Mouse (Mus musculus): Measurements from ENCODE around the gene Ptprz1. TPM values are rescaled to one million over a fixed set of nuclear protein-coding genes. Genes with fewer than 3 reads are reported as not detected.
A peak's percentile ranks its signal among the peaks of the same experiment; 100 is the strongest.

Ptprz1 gene
- polyA plus RNA-seq, 2 experiments: 9.5 to 11.2 TPM

DNA sequence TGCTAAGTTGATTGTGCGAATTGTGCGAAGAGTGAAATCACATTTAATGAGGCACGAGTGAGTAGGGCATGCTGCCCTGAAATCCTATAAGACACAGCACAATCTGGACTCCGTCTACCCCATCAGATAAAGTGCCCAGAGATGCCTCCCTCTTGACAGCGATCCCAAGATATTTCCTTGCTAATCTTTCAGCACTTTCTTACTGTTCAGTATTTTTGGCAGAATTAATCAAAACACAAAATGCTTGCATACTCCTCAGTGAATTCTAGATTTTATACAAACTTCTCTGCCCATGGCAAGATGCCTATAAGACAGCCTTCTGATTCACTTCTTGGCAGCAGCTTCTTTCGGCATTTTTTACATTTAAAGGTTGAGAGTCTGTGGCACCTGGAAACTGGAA, 12.7 kb downstream of the Ptprz1 start:
- Histone ChIP-seq H3K27me3 (ENCODE audit: control insufficient read depth, insufficient read depth, low read length) (no peaks in the 10 kb centered on the region), H3K4me2 (replicated peaks; ENCODE audit: low read depth, low read length, severe bottlenecking) (no peak overlapping the region), H3K27ac (replicated peaks; ENCODE audit: low read depth, low read length) (no peak overlapping the region), H3K36me3 (ENCODE audit: control insufficient read depth, insufficient read depth, low read length) (no peaks in the 10 kb centered on the region), H3K9me3 (ENCODE audit: control insufficient read depth, low read length) (no peaks in the 10 kb centered on the region), H3K4me1 (ENCODE audit: control insufficient read depth, insufficient read depth, low read length) (no peaks in the 10 kb centered on the region), H3K4me3 (replicated peaks; ENCODE audit: low read length) (no peak overlapping the region), H3K9ac (ENCODE audit: low read depth, low read length, severe bottlenecking) (no peak overlapping the region)
- 84% methylated on average over 6 of the region's 6 CpGs for WGBS
- DNase-seq (ENCODE audit: low spot score): no peak
- no peak for TF ChIP-seq POLR2A (IDR thresholded peaks at IDR 0.05; ENCODE audit: borderline replicate concordance, extremely low read depth, insufficient read depth, insufficient read length)
- no peak for ATAC-seq (ENCODE audit: low FRiP score, low read depth)

DNA sequence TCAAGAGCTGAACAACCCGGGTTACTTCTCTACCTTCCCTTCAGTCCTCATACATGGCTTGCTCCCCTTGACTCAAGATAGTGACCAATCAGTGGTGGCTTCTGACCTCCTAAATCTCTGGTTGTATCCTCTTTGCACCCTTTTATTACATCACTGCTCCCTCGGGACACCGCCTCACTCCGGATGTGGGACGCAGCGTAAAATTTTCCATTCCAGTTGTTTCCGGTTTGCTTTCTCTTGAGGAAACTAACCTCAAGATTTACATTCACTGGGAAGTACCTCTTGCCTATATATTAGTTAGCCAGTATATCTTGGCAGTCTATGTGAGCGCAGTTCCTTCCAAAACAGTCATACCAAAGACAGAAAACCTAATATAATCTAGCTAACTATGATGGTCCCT, 14.0 kb downstream of the Ptprz1 start:
- Histone ChIP-seq H3K27ac (replicated peaks; ENCODE audit: low read depth, low read length) (no peak overlapping the region), H3K4me3 (replicated peaks; ENCODE audit: low read length) (no peak overlapping the region), H3K4me2 (replicated peaks; ENCODE audit: low read depth, low read length, severe bottlenecking) (no peak overlapping the region), H3K36me3 (ENCODE audit: control insufficient read depth, insufficient read depth, low read length) (no peaks in the 10 kb centered on the region), H3K9ac (ENCODE audit: low read depth, low read length, severe bottlenecking) (no peak overlapping the region), H3K9me3 (ENCODE audit: control insufficient read depth, low read length) (no peaks in the 10 kb centered on the region), H3K27me3 (ENCODE audit: control insufficient read depth, insufficient read depth, low read length) (no peaks in the 10 kb centered on the region), H3K4me1 (ENCODE audit: control insufficient read depth, insufficient read depth, low read length) (no peaks in the 10 kb centered on the region)
- no peak for TF ChIP-seq POLR2A (IDR thresholded peaks at IDR 0.05; ENCODE audit: borderline replicate concordance, extremely low read depth, insufficient read depth, insufficient read length)
- DNase-seq (ENCODE audit: low spot score): peak; percentile 8
- ATAC-seq (ENCODE audit: low FRiP score, low read depth): no peak
- 88% methylated on average over 8 of the region's 8 CpGs for WGBS

DNA sequence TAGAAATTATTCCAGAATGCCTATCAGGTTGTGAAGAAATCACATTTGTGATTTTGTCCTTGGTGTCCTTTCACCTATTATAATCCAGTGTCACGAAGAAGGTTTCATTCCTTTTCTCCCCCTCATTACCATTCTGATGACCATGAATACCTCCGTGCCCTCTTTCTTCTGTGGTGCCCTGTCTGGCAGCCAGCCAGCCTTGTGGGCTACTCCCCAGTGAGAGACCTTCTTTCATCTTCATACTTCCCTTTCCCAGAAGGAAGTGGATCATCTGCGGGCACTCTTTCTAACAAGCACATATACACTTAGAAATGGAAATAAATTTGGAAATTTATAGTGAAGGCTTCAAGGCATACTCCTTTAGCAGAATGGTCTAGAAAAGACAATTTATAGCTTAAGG, 26.7 kb downstream of the Ptprz1 start:
- TF ChIP-seq POLR2A (IDR thresholded peaks at IDR 0.05; ENCODE audit: borderline replicate concordance, extremely low read depth, insufficient read depth, insufficient read length): no peak
- no peak overlapping the region for H3K27ac ChIP-seq (replicated peaks; ENCODE audit: low read depth, low read length)
- 52% methylated on average over 3 of the region's 3 CpGs for WGBS
- ATAC-seq (ENCODE audit: low FRiP score, low read depth) (no peak), DNase-seq (ENCODE audit: low spot score) (no peak)
- H3K4me1 ChIP-seq (ENCODE audit: control insufficient read depth, insufficient read depth, low read length): no peaks in the 10 kb centered on the region
- H3K27me3 ChIP-seq (ENCODE audit: control insufficient read depth, insufficient read depth, low read length): no peaks in the 10 kb centered on the region
- no peaks in the 10 kb centered on the region for H3K36me3 ChIP-seq (ENCODE audit: control insufficient read depth, insufficient read depth, low read length)
- H3K4me2 ChIP-seq (replicated peaks; ENCODE audit: low read depth, low read length, severe bottlenecking): no peak overlapping the region
- no peak overlapping the region for H3K4me3 ChIP-seq (replicated peaks; ENCODE audit: low read length)
- no peak overlapping the region for H3K9ac ChIP-seq (ENCODE audit: low read depth, low read length, severe bottlenecking)
- H3K9me3 ChIP-seq (ENCODE audit: control insufficient read depth, low read length): no peaks in the 10 kb centered on the region

DNA sequence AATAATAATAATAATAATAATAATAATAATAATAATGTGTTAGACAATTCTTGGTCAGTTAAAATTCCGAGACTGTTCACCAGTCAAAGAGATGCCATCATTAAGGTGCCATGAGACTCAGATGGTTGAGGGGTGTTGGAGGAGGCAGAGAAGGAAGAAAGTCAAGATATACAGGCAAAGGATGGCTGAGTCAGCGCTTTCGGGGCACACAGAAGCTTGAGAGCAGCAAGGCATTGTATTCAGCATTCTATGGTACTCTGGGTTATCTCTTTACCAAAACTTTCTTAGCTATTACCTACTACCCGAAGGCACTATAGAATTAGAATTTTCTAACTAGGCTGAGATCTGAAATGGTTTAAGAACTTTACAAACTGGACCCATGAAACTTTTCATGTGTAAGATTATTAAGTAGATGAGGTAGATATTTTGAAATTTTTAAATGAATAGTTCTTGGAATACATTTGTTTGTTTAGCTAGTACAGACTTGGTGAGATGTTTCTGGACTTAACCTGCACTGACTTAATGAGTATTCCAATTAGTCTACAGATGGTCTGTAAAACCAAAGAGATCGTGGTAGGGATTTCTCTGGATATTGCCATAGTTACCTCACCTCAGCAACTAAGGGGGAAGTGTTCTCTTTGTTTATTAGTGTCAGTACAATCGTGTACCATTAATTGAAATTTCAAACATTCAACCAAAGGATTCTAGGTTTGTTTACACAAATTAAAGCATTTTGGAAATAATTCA, 33.4 kb downstream of the Ptprz1 start:
- Histone ChIP-seq H3K4me1 (ENCODE audit: control insufficient read depth, insufficient read depth, low read length) (no peaks in the 10 kb centered on the region), H3K4me2 (replicated peaks; ENCODE audit: low read depth, low read length, severe bottlenecking) (no peak overlapping the region), H3K27me3 (ENCODE audit: control insufficient read depth, insufficient read depth, low read length) (no peaks in the 10 kb centered on the region), H3K27ac (replicated peaks; ENCODE audit: low read depth, low read length) (no peak overlapping the region), H3K9me3 (ENCODE audit: control insufficient read depth, low read length) (no peaks in the 10 kb centered on the region), H3K4me3 (replicated peaks; ENCODE audit: low read length) (no peak overlapping the region), H3K9ac (ENCODE audit: low read depth, low read length, severe bottlenecking) (no peak overlapping the region), H3K36me3 (ENCODE audit: control insufficient read depth, insufficient read depth, low read length) (no peaks in the 10 kb centered on the region)
- TF ChIP-seq POLR2A (IDR thresholded peaks at IDR 0.05; ENCODE audit: borderline replicate concordance, extremely low read depth, insufficient read depth, insufficient read length): no peak
- DNase-seq (ENCODE audit: low spot score) (no peak), ATAC-seq (ENCODE audit: low FRiP score, low read depth) (no peak)
- WGBS: 76% methylated on average over 6 of the region's 6 CpGs

DNA sequence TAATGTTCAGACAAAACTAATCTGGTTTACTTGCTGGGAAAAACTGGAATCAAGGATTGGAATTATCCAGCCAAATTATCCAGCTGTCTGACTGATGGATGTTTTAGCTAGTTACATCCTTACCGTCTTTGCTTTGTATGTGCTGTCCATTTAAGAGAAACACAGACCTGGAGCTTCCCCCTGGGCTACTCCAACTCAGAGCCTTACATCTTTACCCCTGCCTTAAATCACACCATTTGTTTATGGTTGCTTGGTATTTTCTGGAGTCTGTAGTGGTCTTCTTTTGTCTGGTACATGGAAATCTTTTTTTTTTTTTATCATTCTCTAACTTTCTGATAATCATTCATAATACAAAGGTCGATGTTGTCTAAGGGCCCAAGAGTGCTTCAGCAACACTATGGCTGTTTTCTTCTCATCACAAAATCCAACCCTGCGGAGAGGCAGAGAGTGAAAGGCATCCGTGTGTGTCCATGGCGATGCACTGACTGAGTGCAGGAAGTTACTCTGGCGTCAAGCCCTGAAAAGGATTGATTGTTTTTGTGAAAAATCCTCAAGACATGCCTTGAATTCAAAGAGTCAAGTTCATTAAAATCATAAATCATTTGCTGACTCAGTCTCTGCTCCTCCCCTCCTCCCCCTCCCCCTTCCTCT, 34.1 kb downstream of the Ptprz1 start:
- Histone ChIP-seq H3K4me1 (ENCODE audit: control insufficient read depth, insufficient read depth, low read length) (no peaks in the 10 kb centered on the region), H3K36me3 (ENCODE audit: control insufficient read depth, insufficient read depth, low read length) (no peaks in the 10 kb centered on the region), H3K27ac (replicated peaks; ENCODE audit: low read depth, low read length) (no peak overlapping the region), H3K4me3 (replicated peaks; ENCODE audit: low read length) (no peak overlapping the region), H3K27me3 (ENCODE audit: control insufficient read depth, insufficient read depth, low read length) (no peaks in the 10 kb centered on the region), H3K9me3 (ENCODE audit: control insufficient read depth, low read length) (no peaks in the 10 kb centered on the region), H3K9ac (ENCODE audit: low read depth, low read length, severe bottlenecking) (no peak overlapping the region), H3K4me2 (replicated peaks; ENCODE audit: low read depth, low read length, severe bottlenecking) (no peak overlapping the region)
- TF ChIP-seq POLR2A (IDR thresholded peaks at IDR 0.05; ENCODE audit: borderline replicate concordance, extremely low read depth, insufficient read depth, insufficient read length): no peak
- DNase-seq (ENCODE audit: low spot score) (peak; percentile 16), ATAC-seq (ENCODE audit: low FRiP score, low read depth) (no peak)
- 47% methylated on average over 6 of the region's 6 CpGs for WGBS

All from limb, embryonic 14.5 days (tissue).